9 mouse cellular contexts compared by ENCODE assay signal in genomic region chr3:96261623-96262022, GRCm38 (mm10). TPM values are rescaled to one million over a fixed set of nuclear protein-coding genes. Genes with fewer than 3 reads are reported as not detected.
DNase-seq lines count a peak whose midpoint lies in the region; ATAC-seq and TF ChIP-seq lines count a peak whose summit lies in the region.
"Had no signal": no experiment of that assay in that cellular context is flagged by ENCODE, and none has a peak within 500 bp of the region (broad histone marks: within the 10 kb centered on the region; RNA-seq: fewer than 3 reads in every experiment).

No protein-coding gene starts in this region.

- no peak for DNase-seq in kidney, adult 2 months
- no peak for DNase-seq in kidney, adult 11 months
- DNase-seq in NIH3T3 (ENCODE audit: low read depth): peak; percentile 42
- no peak for DNase-seq in hindbrain, embryonic 14.5 days (ENCODE audit: low spot score)
- DNase-seq in yolk sac, embryonic 10.5 days (ENCODE audit: low spot score): no peak
- no peak for DNase-seq in spleen, adult 12 weeks (ENCODE audit: low spot score)

- no peaks in the 10 kb centered on the region for H3K36me3 ChIP-seq in kidney, adult 2 months (ENCODE audit: control insufficient read depth, insufficient read depth, low read length)
- H3K36me3 ChIP-seq in hindbrain, embryonic 14.5 days (replicated peaks; ENCODE audit: control insufficient read depth, insufficient read depth): no peaks in the 10 kb centered on the region
- H3K36me3 ChIP-seq in midbrain, embryonic 16.5 days (ENCODE audit: control insufficient read depth, insufficient read depth, low read length): no peaks in the 10 kb centered on the region

- ATAC-seq in hindbrain, embryonic 14.5 days (ENCODE audit: low FRiP score): no peak
- ATAC-seq in midbrain, embryonic 16.5 days: no peak
- ATAC-seq in megakaryocyte progenitor cell, adult 5-6 weeks (replicated peaks; ENCODE audit: poor library complexity): no peak

- peaks cover 4% of the 10 kb centered on the region; the same call in 1 of the 2 replicates for H3K4me1 ChIP-seq in kidney, adult 2 months (ENCODE audit: control insufficient read depth, insufficient read depth, low read length)
- peaks cover 16% of the 10 kb centered on the region for H3K4me1 ChIP-seq in hindbrain, embryonic 14.5 days (replicated peaks; ENCODE audit: control insufficient read depth, insufficient read depth, low read length)
- H3K4me1 ChIP-seq in midbrain, embryonic 16.5 days (ENCODE audit: control insufficient read depth, insufficient read depth, low read length): peaks cover 12% of the 10 kb centered on the region; the same call in 1 of the 2 replicates

- no peaks in the 10 kb centered on the region for H3K9me3 ChIP-seq in hindbrain, embryonic 14.5 days (ENCODE audit: control insufficient read depth, low read length)
- H3K9me3 ChIP-seq in midbrain, embryonic 16.5 days (replicated peaks; ENCODE audit: control insufficient read depth, low read length, poor library complexity, severe bottlenecking): no peaks in the 10 kb centered on the region

- H3K9ac ChIP-seq in hindbrain, embryonic 14.5 days: peak overlapping the region; percentile 71
- H3K9ac ChIP-seq in midbrain, embryonic 16.5 days (ENCODE audit: low read depth, low read length): peak overlapping the region; percentile 75

- 70% methylated on average over 3 of the region's 3 CpGs for WGBS in kidney, adult 2 months
- 55% methylated on average over 3 of the region's 3 CpGs for whole genome bisulfite sequencing in hindbrain, embryonic 14.5 days
- 56% methylated on average over 3 of the region's 3 CpGs for WGBS in midbrain, embryonic 16.5 days

- peak overlapping the region; percentile 77 for H3K4me2 ChIP-seq in hindbrain, embryonic 14.5 days (replicated peaks)
- peak overlapping the region; percentile 56 for H3K4me2 ChIP-seq in midbrain, embryonic 16.5 days (ENCODE audit: low read length)

- no peaks in the 10 kb centered on the region for H3K27me3 ChIP-seq in kidney, adult 2 months (replicated peaks; ENCODE audit: control insufficient read depth, insufficient read depth, low read length)
- no peaks in the 10 kb centered on the region for H3K27me3 ChIP-seq in hindbrain, embryonic 14.5 days (ENCODE audit: control insufficient read depth, insufficient read depth, low read length)
- no peaks in the 10 kb centered on the region for H3K27me3 ChIP-seq in midbrain, embryonic 16.5 days (ENCODE audit: control insufficient read depth, insufficient read depth, low read depth, low read length)

- no peak overlapping the region for H3K4me3 ChIP-seq in kidney, adult 2 months (ENCODE audit: insufficient read depth, low read depth, low read length)
- peak overlapping the region; percentile 52 for H3K4me3 ChIP-seq in hindbrain, embryonic 14.5 days (replicated peaks; ENCODE audit: low read length)
- H3K4me3 ChIP-seq in midbrain, embryonic 16.5 days (ENCODE audit: low read depth, low read length): peak overlapping the region; percentile 45

- no peak for TF ChIP-seq CTCF in kidney, adult 2 months (conservative IDR thresholded peaks at IDR 0.05; ENCODE audit: insufficient read depth, insufficient read length, low read depth, low read length)

- peak overlapping the region; percentile 60; the same call in 1 of the 2 replicates for H3K27ac ChIP-seq in kidney, adult 2 months (ENCODE audit: insufficient read depth, low read depth, low read length)
- peak overlapping the region; percentile 97 for H3K27ac ChIP-seq in hindbrain, embryonic 14.5 days
- H3K27ac ChIP-seq in midbrain, embryonic 16.5 days (ENCODE audit: low read length): peak overlapping the region; percentile 96

- no peak for TF ChIP-seq POLR2A in kidney, adult 2 months (IDR thresholded peaks at IDR 0.05; ENCODE audit: low read depth, low read length)

RNA-seq across cellular contexts. Expression of gene Hist2h4, which starts 1.5 kb away (rescaled TPM):
- 1.5 and 2.7 TPM in 2 replicates for polyA plus RNA-seq in kidney, adult 2 months (2012; rRNA removed)
- 2.9 and 6.0 TPM in 2 replicates for polyA plus RNA-seq in hindbrain, embryonic 14.5 days (2014; fragmentation: Nextera tagmentation; extraction: Ambion mirVana)
- polyA plus RNA-seq in midbrain, embryonic 16.5 days (2015; fragmentation: Nextera tagmentation; extraction: Ambion mirVana): 3.3 and 3.8 TPM in 2 replicates
- total RNA-seq in megakaryocyte progenitor cell, adult 5-6 weeks (2015): 111 and 118 TPM in 2 replicates
- 114 and 115 TPM in 2 replicates for total RNA-seq in megakaryocyte progenitor cell, adult 5-6 weeks (2017)

RNA-seq across cellular contexts. Expression of gene Hist2h3b, which starts 6.8 kb away (rescaled TPM):
- 10.1 and 14.1 TPM in 2 replicates for polyA plus RNA-seq in kidney, adult 2 months (2012; rRNA removed)
- polyA plus RNA-seq in hindbrain, embryonic 14.5 days (2014; fragmentation: Nextera tagmentation; extraction: Ambion mirVana): 11.2 and 12.3 TPM in 2 replicates
- polyA plus RNA-seq in midbrain, embryonic 16.5 days (2015; fragmentation: Nextera tagmentation; extraction: Ambion mirVana): 5.9 and 7.6 TPM in 2 replicates
- 773 and 862 TPM in 2 replicates for total RNA-seq in megakaryocyte progenitor cell, adult 5-6 weeks (2015)
- total RNA-seq in megakaryocyte progenitor cell, adult 5-6 weeks (2017): 369 and 430 TPM in 2 replicates

RNA-seq across cellular contexts. Expression of gene Hist2h2bb, which starts 7.9 kb away (rescaled TPM):
- 0.97 and 1.1 TPM in 2 replicates for polyA plus RNA-seq in kidney, adult 2 months (2012; rRNA removed)
- polyA plus RNA-seq in hindbrain, embryonic 14.5 days (2014; fragmentation: Nextera tagmentation; extraction: Ambion mirVana): 4.1 and 4.7 TPM in 2 replicates
- polyA plus RNA-seq in midbrain, embryonic 16.5 days (2015; fragmentation: Nextera tagmentation; extraction: Ambion mirVana): 1.1 TPM in 1 of 2 replicates, not detected in the other
- total RNA-seq in megakaryocyte progenitor cell, adult 5-6 weeks (2015): 1,111 and 1,146 TPM in 2 replicates
- 9,134 and 9,995 TPM in 2 replicates for total RNA-seq in megakaryocyte progenitor cell, adult 5-6 weeks (2017)

RNA-seq across cellular contexts. Expression of gene Hist2h3c1, which starts 15.1 kb away (rescaled TPM):
- polyA plus RNA-seq in kidney, adult 2 months (2012; rRNA removed): not detected in 2 replicates
- polyA plus RNA-seq in hindbrain, embryonic 14.5 days (2014; fragmentation: Nextera tagmentation; extraction: Ambion mirVana): 0.18 and 1.6 TPM in 2 replicates
- polyA plus RNA-seq in midbrain, embryonic 16.5 days (2015; fragmentation: Nextera tagmentation; extraction: Ambion mirVana): 0.39 TPM in 1 of 2 replicates, not detected in the other
- total RNA-seq in megakaryocyte progenitor cell, adult 5-6 weeks (2015): 17.3 and 17.9 TPM in 2 replicates
- total RNA-seq in megakaryocyte progenitor cell, adult 5-6 weeks (2017): 2.8 TPM in 1 of 2 replicates, not detected in the other
- polyA plus RNA-seq: large intestine, adult 2 months had no signal

RNA-seq across cellular contexts. Expression of gene Hist2h2aa1, which starts 16.3 kb away (rescaled TPM):
- polyA plus RNA-seq in kidney, adult 2 months (2012; rRNA removed): 285 and 388 TPM in 2 replicates
- polyA plus RNA-seq in hindbrain, embryonic 14.5 days (2014; fragmentation: Nextera tagmentation; extraction: Ambion mirVana): 12.0 and 16.6 TPM in 2 replicates
- polyA plus RNA-seq in midbrain, embryonic 16.5 days (2015; fragmentation: Nextera tagmentation; extraction: Ambion mirVana): 7.4 and 13.2 TPM in 2 replicates
- total RNA-seq in megakaryocyte progenitor cell, adult 5-6 weeks (2015): not detected in 2 replicates
- total RNA-seq in megakaryocyte progenitor cell, adult 5-6 weeks (2017): 7,846 and 10,813 TPM in 2 replicates
